Mouse (Mus musculus) E14TG2a.4 (cell line): ENCODE results near the gene Slc46a3.

ENCODE experiments used
- CTCF ChIP-seq: conservative IDR thresholded peaks from 2 replicates; pipeline ENCODE4 v1.5.1; 2014; ENCODE audit warnings: low read length
- NANOG ChIP-seq: IDR thresholded peaks from 2 replicates; pipeline ENCODE4 v1.6.1; 2014; ENCODE audit warnings: borderline replicate concordance, low read length, mixed read lengths

DNA sequence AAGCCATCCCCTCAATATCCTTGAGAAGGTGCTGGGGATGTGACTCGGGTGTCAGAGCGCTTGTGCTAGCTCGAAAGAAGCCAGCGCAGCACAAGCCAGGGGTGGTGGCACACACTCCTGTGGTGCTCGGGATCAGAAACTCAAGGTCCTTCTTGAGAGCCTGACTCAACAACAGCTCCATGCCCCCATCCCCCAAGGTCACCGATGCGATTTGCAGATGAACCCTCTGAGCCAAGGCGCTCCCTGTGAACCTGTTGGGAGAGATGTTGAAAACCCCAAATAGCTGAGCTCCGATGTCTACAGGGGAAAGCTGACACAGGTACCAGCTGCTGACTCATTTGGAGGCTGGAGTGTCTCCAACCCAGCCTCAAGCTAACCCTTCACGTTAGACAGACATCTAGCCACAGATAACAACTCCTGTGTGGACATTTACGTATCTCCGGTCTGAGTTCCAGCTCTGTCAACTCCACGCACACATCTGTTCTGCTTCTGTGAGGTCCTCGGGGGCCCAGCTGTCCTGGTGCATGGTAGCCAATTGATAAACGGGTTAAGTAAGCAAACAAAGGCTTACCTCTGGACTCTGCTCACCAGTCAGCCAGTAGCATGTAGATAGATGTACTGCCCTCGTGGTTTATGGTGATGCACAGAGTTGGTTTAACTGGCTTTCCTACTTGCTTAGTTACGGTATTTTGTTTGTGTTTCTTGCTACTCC is 14.5 kb downstream of the Slc46a3 start:
- TF ChIP-seq CTCF: no peak
- TF ChIP-seq NANOG: no peak
